Mouse (Mus musculus): Measurements from ENCODE around the gene Plcg2. TPM values are rescaled to one million over a fixed set of nuclear protein-coding genes. Genes with fewer than 3 reads are reported as not detected.

The Plcg2 gene
- polyA plus RNA-seq, 1 experiment from 2014 or later: 1.3 TPM

GRCm38 (mm10) chr8:117677011-117677410 lies 178.9 kb downstream of the Plcg2 start:
- Histone ChIP-seq H3K4me2 (ENCODE audit: low read length) (no peak overlapping the region), H3K4me3 (ENCODE audit: low read length) (no peak overlapping the region), H3K4me1 (ENCODE audit: control insufficient read depth, insufficient read depth, low read depth, low read length) (no peaks in the 10 kb centered on the region; the same call in 1 of the 2 replicates), H3K27ac (ENCODE audit: low read depth, low read length) (no peak overlapping the region), H3K9ac (ENCODE audit: low read depth, low read length) (no peak overlapping the region), H3K27me3 (replicated peaks; ENCODE audit: control insufficient read depth, insufficient read depth, low read length) (no peaks in the 10 kb centered on the region), H3K9me3 (ENCODE audit: control insufficient read depth, low read length) (no peaks in the 10 kb centered on the region), H3K36me3 (ENCODE audit: control insufficient read depth, insufficient read depth, low read length) (no peaks in the 10 kb centered on the region)
- ATAC-seq: no peak
- 79% methylated on average over 8 of the region's 8 CpGs for WGBS

- no peak overlapping the region for H3K9ac ChIP-seq (ENCODE audit: low read depth, low read length)
- no peak for ATAC-seq
- H3K9me3 ChIP-seq (ENCODE audit: control insufficient read depth, low read length): no peaks in the 10 kb centered on the region
- no peak overlapping the region for H3K4me3 ChIP-seq (ENCODE audit: low read length)
- 84% methylated on average over 4 of the region's 4 CpGs for WGBS
- H3K27me3 ChIP-seq (replicated peaks; ENCODE audit: control insufficient read depth, insufficient read depth, low read length): no peaks in the 10 kb centered on the region
- H3K4me2 ChIP-seq (ENCODE audit: low read length): no peak overlapping the region
- no peaks in the 10 kb centered on the region for H3K4me1 ChIP-seq (ENCODE audit: control insufficient read depth, insufficient read depth, low read depth, low read length)
- H3K36me3 ChIP-seq (ENCODE audit: control insufficient read depth, insufficient read depth, low read length): no peaks in the 10 kb centered on the region
- H3K27ac ChIP-seq (ENCODE audit: low read depth, low read length): no peak overlapping the region
Observed at GRCm38 (mm10) chr8:117678650-117679049, 180.6 kb downstream of the Plcg2 start.

GRCm38 (mm10) chr8:117683925-117684472 lies 185.9 kb downstream of the Plcg2 start:
- Histone ChIP-seq H3K9me3 (ENCODE audit: control insufficient read depth, low read length) (no peaks in the 10 kb centered on the region), H3K4me3 (ENCODE audit: low read length) (no peak overlapping the region), H3K27ac (ENCODE audit: low read depth, low read length) (no peak overlapping the region), H3K4me2 (ENCODE audit: low read length) (no peak overlapping the region), H3K36me3 (ENCODE audit: control insufficient read depth, insufficient read depth, low read length) (no peaks in the 10 kb centered on the region), H3K27me3 (replicated peaks; ENCODE audit: control insufficient read depth, insufficient read depth, low read length) (no peaks in the 10 kb centered on the region), H3K9ac (ENCODE audit: low read depth, low read length) (no peak overlapping the region), H3K4me1 (ENCODE audit: control insufficient read depth, insufficient read depth, low read depth, low read length) (no peaks in the 10 kb centered on the region)
- WGBS: 84% methylated on average over 10 of the region's 10 CpGs
- ATAC-seq: no peak

- ATAC-seq: no peak
- H3K4me1 ChIP-seq (ENCODE audit: control insufficient read depth, insufficient read depth, low read depth, low read length): no peaks in the 10 kb centered on the region
- H3K36me3 ChIP-seq (ENCODE audit: control insufficient read depth, insufficient read depth, low read length): no peaks in the 10 kb centered on the region
- no peak overlapping the region for H3K27ac ChIP-seq (ENCODE audit: low read depth, low read length)
- no peaks in the 10 kb centered on the region for H3K27me3 ChIP-seq (replicated peaks; ENCODE audit: control insufficient read depth, insufficient read depth, low read length)
- H3K4me2 ChIP-seq (ENCODE audit: low read length): no peak overlapping the region
- 73% methylated on average over 11 of the region's 11 CpGs for WGBS
- no peaks in the 10 kb centered on the region for H3K9me3 ChIP-seq (ENCODE audit: control insufficient read depth, low read length)
- no peak overlapping the region for H3K4me3 ChIP-seq (ENCODE audit: low read length)
- H3K9ac ChIP-seq (ENCODE audit: low read depth, low read length): no peak overlapping the region
Observed at GRCm38 (mm10) chr8:117684504-117684903, 186.4 kb downstream of the Plcg2 start.

Small RNA genes lying within 50 kb of the gene (microRNA-seq; reads per million reads assigned to microRNA genes)
- not detected for gene Gm27361
- 0.62 reads per million for gene Mir7077
- not detected for gene Mir7078

Other genes starting within 250 kb of the Plcg2 start
- 136 and 143 TPM in 2 replicates for gene Cmip, start 241.2 kb upstream of the Plcg2 start, polyA plus RNA-seq (2015; fragmentation: Nextera tagmentation; extraction: Ambion mirVana)
- 2.3 and 2.9 TPM in 2 replicates for gene Sdr42e1, start 175.4 kb downstream of the Plcg2 start, polyA plus RNA-seq (2015; fragmentation: Nextera tagmentation; extraction: Ambion mirVana)
- gene Hsd17b2, start 203.6 kb downstream of the Plcg2 start, polyA plus RNA-seq (2015; fragmentation: Nextera tagmentation; extraction: Ambion mirVana): 0.35 and 0.73 TPM in 2 replicates

Data from hindbrain, embryonic 16.5 days (tissue).